ENCODE assay signal across 7 mouse cellular contexts in genomic region chr15:102146882-102147281, GRCm38 (mm10). TPM values are rescaled to one million over a fixed set of nuclear protein-coding genes. Genes with fewer than 3 reads are reported as not detected.
DNase-seq lines count a peak whose midpoint lies in the region; ATAC-seq and TF ChIP-seq lines count a peak whose summit lies in the region.

No protein-coding gene starts in this region.

- no peak for TF ChIP-seq POLR2A in embryonic fibroblast, embryonic 13.5 days (IDR thresholded peaks at IDR 0.05; ENCODE audit: low read depth, low read length)

- 4% methylated on average over 1 of the region's 1 CpGs for WGBS in liver, embryonic 12.5 days (ENCODE audit: insufficient replicate concordance)

- peaks cover 74% of the 10 kb centered on the region for H3K4me1 ChIP-seq in liver, embryonic 12.5 days
- H3K4me1 ChIP-seq in embryonic fibroblast, embryonic 13.5 days (ENCODE audit: control insufficient read depth, insufficient read depth, low read length) = peaks cover 33% of the 10 kb centered on the region

- no peaks in the 10 kb centered on the region for H3K36me3 ChIP-seq in liver, embryonic 12.5 days

- peaks cover 44% of the 10 kb centered on the region for H3K27me3 ChIP-seq in liver, embryonic 12.5 days (replicated peaks)

- H3K27ac ChIP-seq in liver, embryonic 12.5 days = no peak overlapping the region
- H3K27ac ChIP-seq in embryonic fibroblast, embryonic 13.5 days (ENCODE audit: insufficient read depth, low read length) = no peak overlapping the region

- no peaks in the 10 kb centered on the region for H3K9me3 ChIP-seq in liver, embryonic 12.5 days (replicated peaks)

- no peak overlapping the region for H3K9ac ChIP-seq in liver, embryonic 12.5 days

- no peak overlapping the region for H3K4me3 ChIP-seq in liver, embryonic 12.5 days
- H3K4me3 ChIP-seq in embryonic fibroblast, embryonic 13.5 days (ENCODE audit: insufficient read depth, low read length) = no peak overlapping the region

- intact Hi-C loops in left cerebral cortex, postnatal 4 days (cut with DNase I) = no loop called here

- no peak overlapping the region for H3K4me2 ChIP-seq in liver, embryonic 12.5 days

- ATAC-seq in liver, embryonic 12.5 days = no peak

- TF ChIP-seq CTCF in embryonic fibroblast, embryonic 13.5 days (IDR thresholded peaks at IDR 0.05; ENCODE audit: borderline replicate concordance, insufficient read depth, low read length) = peak; percentile 40; the same call in 1 of the 2 replicates

- DNase-seq in liver (peak; percentile 46), ES-CJ7 (ENCODE audit: low read depth, low spot score) (peak; percentile 60)
- DNase-seq in adrenal gland, postnatal 25 days = peak; percentile 42
- peak; percentile 48 for DNase-seq in left cerebral cortex, postnatal 4 days
- DNase-seq in retina, adult 2 months (ENCODE audit: low read depth, low spot score) = peak; percentile 28

RNA-seq across cellular contexts. Expression of gene Igfbp6, which starts 2.7 kb away (rescaled TPM):
- 0.72 and 1.1 TPM in 2 replicates for polyA plus RNA-seq in liver, embryonic 12.5 days (2016; fragmentation: Nextera tagmentation; extraction: Ambion mirVana)
- total RNA-seq in adrenal gland, postnatal 25 days (2021) = 17.1 and 17.2 TPM in 2 replicates
- 43.0 and 55.0 TPM in 2 replicates for polyA plus RNA-seq in embryonic fibroblast, embryonic 13.5 days (2011; ENCODE audit: insufficient read length, low read depth, missing spikeins)
- total RNA-seq in left cerebral cortex, postnatal 4 days (2021) = 1 to 10 TPM; 1.6 to 2.0 TPM

RNA-seq across cellular contexts. Expression of gene Soat2, which starts 3.4 kb away (rescaled TPM):
- 28.3 and 29.8 TPM in 2 replicates for polyA plus RNA-seq in liver, embryonic 12.5 days (2016; fragmentation: Nextera tagmentation; extraction: Ambion mirVana)
- total RNA-seq in adrenal gland, postnatal 25 days (2021) = 0.55 and 1.2 TPM in 2 replicates
- polyA plus RNA-seq in embryonic fibroblast, embryonic 13.5 days (2011; ENCODE audit: insufficient read length, low read depth, missing spikeins) = 1.3 and 2.6 TPM in 2 replicates
- not detected for total RNA-seq in left cerebral cortex, postnatal 4 days (2021)

RNA-seq across cellular contexts. Expression of gene Spryd3, which starts 10.8 kb away (rescaled TPM):
- 14.9 and 15.0 TPM in 2 replicates for polyA plus RNA-seq in liver, embryonic 12.5 days (2016; fragmentation: Nextera tagmentation; extraction: Ambion mirVana)
- 29.4 and 40.3 TPM in 2 replicates for total RNA-seq in adrenal gland, postnatal 25 days (2021)
- polyA plus RNA-seq in embryonic fibroblast, embryonic 13.5 days (2011; ENCODE audit: insufficient read length, low read depth, missing spikeins) = 35.5 and 36.0 TPM in 2 replicates
- total RNA-seq in left cerebral cortex, postnatal 4 days (2021) = 100 to 1,000 TPM; 115 to 118 TPM

RNA-seq across cellular contexts. Expression of gene Tns2, which starts 46.7 kb away (rescaled TPM):
- 6.4 and 9.2 TPM in 2 replicates for polyA plus RNA-seq in liver, embryonic 12.5 days (2016; fragmentation: Nextera tagmentation; extraction: Ambion mirVana)
- total RNA-seq in adrenal gland, postnatal 25 days (2021) = 75.2 and 78.7 TPM in 2 replicates
- polyA plus RNA-seq in embryonic fibroblast, embryonic 13.5 days (2011; ENCODE audit: insufficient read length, low read depth, missing spikeins) = 61.8 and 71.1 TPM in 2 replicates
- total RNA-seq in left cerebral cortex, postnatal 4 days (2021) = 10 to 100 TPM in 1 of 2 experiments, 1 to 10 TPM in 1; 8.5 to 11.4 TPM

RNA-seq across cellular contexts. Expression of gene Zfp740, which starts 56.2 kb away (rescaled TPM):
- polyA plus RNA-seq in liver, embryonic 12.5 days (2016; fragmentation: Nextera tagmentation; extraction: Ambion mirVana) = 31.2 and 32.0 TPM in 2 replicates
- total RNA-seq in adrenal gland, postnatal 25 days (2021) = 61.4 and 80.4 TPM in 2 replicates
- 40.9 and 49.5 TPM in 2 replicates for polyA plus RNA-seq in embryonic fibroblast, embryonic 13.5 days (2011; ENCODE audit: insufficient read length, low read depth, missing spikeins)
- total RNA-seq in left cerebral cortex, postnatal 4 days (2021) = 10 to 100 TPM; 70.3 to 70.6 TPM
